Mouse (Mus musculus): ENCODE data around the gene Tcp11l2.

- TF ChIP-seq POLR2A (IDR thresholded peaks at IDR 0.05; ENCODE audit: control insufficient read depth in 1 of 2, insufficient read depth in 1 of 2, low read depth in 1 of 2, low read length in 2 of 2, poor library complexity in 1 of 2): no peak
- TF ChIP-seq MYC (IDR thresholded peaks at IDR 0.05; ENCODE audit: low read depth, low read length): peak; percentile 89
- TF ChIP-seq E2F4 (IDR thresholded peaks at IDR 0.05; ENCODE audit: borderline replicate concordance, low read depth, low read length): no peak
- no peak for TF ChIP-seq EP300 (IDR thresholded peaks at IDR 0.05; ENCODE audit: low read depth in 1 of 2, low read length in 2 of 2)
- peak in 1 of 3 experiments; percentile 37; a peak in 2 of 6 replicates for TF ChIP-seq CTCF (IDR thresholded peaks at IDR 0.05 in 2 of 3, conservative IDR thresholded peaks at IDR 0.05 in 1 of 3; ENCODE audit: control insufficient read depth in 1 of 3, insufficient read depth in 1 of 3, low read depth in 2 of 3, low read length in 3 of 3, poor library complexity in 1 of 3, severe bottlenecking in 1 of 3)
- no peak for TF ChIP-seq JUND (IDR thresholded peaks at IDR 0.05; ENCODE audit: low read depth, low read length)
- TF ChIP-seq ZC3H11A (IDR thresholded peaks at IDR 0.05; ENCODE audit: low read depth, low read length): peak; percentile 2; the same call in 1 of the 2 replicates
- TF ChIP-seq GATA1 (IDR thresholded peaks at IDR 0.05; ENCODE audit: low read depth, low read length): no peak
- peak; percentile 92 for TF ChIP-seq MAX (IDR thresholded peaks at IDR 0.05; ENCODE audit: low read length)
- TF ChIP-seq TAL1 (IDR thresholded peaks at IDR 0.05; ENCODE audit: low read length): no peak
- TF ChIP-seq ZMIZ1 (IDR thresholded peaks at IDR 0.05; ENCODE audit: low read depth, low read length): no peak
- no peak for TF ChIP-seq CHD2 (IDR thresholded peaks at IDR 0.05; ENCODE audit: low read length)
Measured at GRCm38 (mm10) chr10:84562567-84563554, 13.6 kb upstream of the Tcp11l2 start.

Measured in MEL (cell line).